Mouse (Mus musculus) liver, embryonic 13.5 days (tissue): Measurements from ENCODE around the gene Ccdc141. TPM values are rescaled to one million over a fixed set of nuclear protein-coding genes. Genes with fewer than 3 reads are reported as not detected.

ENCODE experiments used
- ATAC-seq: fragments of 200-750 bp; cut with Nextera tagmentation; 2 replicates; pipeline ENCODE4 v1.8.0; 2017; ENCODE audit warnings: low read depth, mild to moderate bottlenecking, moderate number of reproducible peaks, moderate library complexity
- DNase-seq: peaks from one replicate; pipeline ENCODE4 v3.0.0; 2022
- H3K27ac ChIP-seq: fragments of 300-500 bp; sonication (generic); 2 replicates; pipeline ENCODE4 v1.5.1; 2015; ENCODE audit warnings: moderate library complexity, mild to moderate bottlenecking, inconsistent platforms
- H3K27me3 ChIP-seq: fragments of 300-500 bp; sonication (generic); 2 replicates; pipeline ENCODE4 v1.6.1; 2015; ENCODE audit warnings: mild to moderate bottlenecking, inconsistent platforms
- H3K36me3 ChIP-seq: fragments of 300-500 bp; sonication (generic); 2 replicates; pipeline ENCODE4 v1.6.1; 2015; ENCODE audit warnings: mild to moderate bottlenecking, inconsistent platforms
- H3K4me1 ChIP-seq: fragments of 300-500 bp; sonication (generic); replicated peaks from 2 replicates; pipeline ENCODE4 v1.6.1; 2015; ENCODE audit warnings: inconsistent platforms
- H3K4me2 ChIP-seq: fragments of 300-500 bp; sonication (generic); 2 replicates; pipeline ENCODE4 v1.6.1; 2015; ENCODE audit warnings: inconsistent platforms, mild to moderate bottlenecking, moderate library complexity
- H3K4me3 ChIP-seq: fragments of 300-500 bp; sonication (generic); replicated peaks from 2 replicates; pipeline ENCODE4 v1.5.1; 2015; ENCODE audit warnings: mild to moderate bottlenecking, inconsistent platforms
- H3K9ac ChIP-seq: fragments of 300-500 bp; sonication (generic); 2 replicates; pipeline ENCODE4 v1.6.1; 2015; ENCODE audit warnings: mild to moderate bottlenecking, inconsistent platforms
- H3K9me3 ChIP-seq: fragments of 300-500 bp; sonication (generic); replicated peaks from 2 replicates; pipeline ENCODE4 v1.6.1; 2016; ENCODE audit warnings: inconsistent platforms
- WGBS: fragments of 180-500 bp; shearing (Covaris S2); methylation state at CpG from one replicate; pipeline ENCODE4 v1.1.7; 2015; ENCODE audit not compliant: insufficient replicate concordance; 5-methylcytosine and 5-hydroxymethylcytosine counted together
- polyA plus RNA-seq: library from polyadenylated mRNA; unstranded; fragments of >200 nt; fragmentation: Nextera tagmentation; extraction: Ambion mirVana; gene quantifications from 2 replicates; pipeline ENCODE4 v1.2.1, GENCODE M21; 2015

The Ccdc141 gene
- polyA plus RNA-seq, 1 experiment from 2014 or later, result 1.0 TPM

DNA sequence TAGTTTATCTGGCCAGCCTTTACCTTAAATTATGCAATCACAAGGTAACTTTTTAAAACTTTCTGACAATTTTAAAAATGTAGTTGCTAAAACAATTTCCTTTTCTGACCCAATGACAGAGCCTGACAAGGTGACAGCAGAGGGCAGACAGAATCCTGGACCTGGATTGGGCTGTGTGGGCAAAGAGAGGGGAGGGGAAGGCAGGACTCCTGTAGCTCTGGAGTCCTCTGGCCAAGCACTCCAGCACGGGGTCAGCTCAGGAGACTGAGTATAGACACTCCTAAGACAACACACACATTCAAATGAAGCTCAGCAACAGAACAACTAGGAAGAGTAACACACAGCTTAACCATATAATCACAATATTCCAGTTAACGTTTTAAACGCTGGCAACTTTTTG is 19.9 kb upstream of the Ccdc141 start:
- H3K9ac ChIP-seq, result no peak overlapping the region
- WGBS, result 71% methylated on average over 3 of the region's 3 CpGs

DNA sequence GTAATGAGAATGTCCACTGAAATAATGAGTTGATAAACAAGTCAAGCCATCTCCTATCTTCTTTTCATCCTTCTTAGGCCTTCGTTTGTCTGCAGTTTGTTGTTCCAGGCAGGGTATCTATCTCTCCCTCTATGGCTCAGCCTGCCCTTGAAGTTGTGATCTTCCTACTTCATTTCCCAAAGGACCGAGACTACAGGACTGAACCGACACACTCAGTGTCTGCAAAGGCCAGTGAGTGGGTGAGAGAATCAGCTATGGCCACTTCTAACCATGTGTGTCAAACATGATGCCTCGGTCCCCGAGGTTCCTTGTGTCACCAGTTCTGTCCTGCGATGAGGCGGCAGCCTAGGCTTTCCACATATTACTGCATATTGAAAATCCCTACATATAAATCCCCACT is 19.2 kb upstream of the Ccdc141 start:
- H3K27ac ChIP-seq, result no peak overlapping the region
- ATAC-seq, result no peak
- no peak overlapping the region for H3K9ac ChIP-seq
- no peak overlapping the region for H3K4me3 ChIP-seq
- no peak overlapping the region for H3K4me2 ChIP-seq
- H3K36me3 ChIP-seq, result no peaks in the 10 kb centered on the region
- no peak for DNase-seq
- no peaks in the 10 kb centered on the region for H3K4me1 ChIP-seq
- H3K9me3 ChIP-seq, result no peaks in the 10 kb centered on the region
- no peaks in the 10 kb centered on the region for H3K27me3 ChIP-seq
- whole genome bisulfite sequencing, result 79% methylated on average over 7 of the region's 7 CpGs

More for the DNA sequence above, 19.9 kb upstream of the Ccdc141 start:
- ATAC-seq (no peak), DNase-seq (no peak)
- H3K9me3 ChIP-seq, result no peaks in the 10 kb centered on the region
- no peak overlapping the region for H3K27ac ChIP-seq
- H3K27me3 ChIP-seq, result no peaks in the 10 kb centered on the region
- H3K36me3 ChIP-seq, result no peaks in the 10 kb centered on the region
- no peak overlapping the region for H3K4me3 ChIP-seq
- no peak overlapping the region for H3K4me2 ChIP-seq
- H3K4me1 ChIP-seq, result no peaks in the 10 kb centered on the region

DNA sequence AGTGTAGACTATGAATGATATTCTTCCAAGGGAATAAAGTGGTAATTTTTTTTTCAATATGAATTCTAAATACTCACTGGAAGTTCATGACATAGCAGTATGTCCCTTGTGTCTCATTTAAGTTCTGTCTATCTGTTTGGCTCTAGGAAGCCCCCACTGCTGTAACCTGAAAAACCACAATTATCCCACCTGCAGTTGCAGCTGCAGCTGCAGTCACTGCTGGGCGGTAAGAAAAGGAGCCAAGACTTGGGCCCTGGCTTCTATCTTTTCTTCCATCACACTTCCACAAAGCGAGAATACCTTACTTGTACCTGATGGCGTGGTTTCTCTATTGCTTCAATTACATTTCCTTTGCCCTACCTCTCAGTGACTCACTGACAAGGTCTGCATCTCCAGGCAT is 17.1 kb upstream of the Ccdc141 start:
- Histone ChIP-seq H3K9ac (no peak overlapping the region), H3K9me3 (no peaks in the 10 kb centered on the region), H3K4me1 (no peaks in the 10 kb centered on the region), H3K36me3 (no peaks in the 10 kb centered on the region), H3K4me3 (no peak overlapping the region), H3K27ac (no peak overlapping the region), H3K27me3 (no peaks in the 10 kb centered on the region), H3K4me2 (no peak overlapping the region)
- no peak for ATAC-seq
- 59% methylated on average over 3 of the region's 3 CpGs for WGBS
- DNase-seq, result no peak

GRCm38 (mm10) chr2:77186912-77187311 is 16.5 kb upstream of the Ccdc141 start:
- Histone ChIP-seq H3K4me3 (no peak overlapping the region), H3K9me3 (no peaks in the 10 kb centered on the region), H3K4me2 (no peak overlapping the region), H3K4me1 (no peaks in the 10 kb centered on the region), H3K27me3 (no peaks in the 10 kb centered on the region), H3K36me3 (no peaks in the 10 kb centered on the region), H3K9ac (no peak overlapping the region), H3K27ac (no peak overlapping the region)
- ATAC-seq, result no peak
- DNase-seq, result no peak
- WGBS, result 67% methylated on average over 8 of the region's 8 CpGs

DNA sequence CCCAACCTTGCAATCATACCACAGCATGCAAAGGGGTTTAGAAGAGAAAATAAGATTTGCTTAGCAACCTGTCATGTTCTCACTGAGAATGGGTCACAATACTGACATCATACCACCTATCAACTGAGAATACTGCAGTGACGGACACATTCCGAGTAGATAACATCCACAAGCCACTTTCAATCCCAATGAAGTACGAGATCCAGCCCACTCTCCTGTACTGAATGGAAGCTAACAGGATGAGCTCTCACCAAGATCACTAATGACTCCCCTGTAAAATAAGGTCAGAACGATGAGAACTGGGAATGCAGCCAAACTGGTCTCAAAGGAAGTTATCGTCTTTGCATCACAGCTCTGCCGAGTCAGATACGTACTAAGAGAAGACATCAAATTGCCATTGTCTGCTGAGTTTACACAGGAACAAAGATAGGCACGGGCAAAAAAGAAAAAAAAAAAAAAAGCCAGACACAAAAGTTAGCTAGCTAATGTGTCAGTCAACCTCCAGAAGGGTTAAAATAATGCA is 13.7 kb upstream of the Ccdc141 start:
- Histone ChIP-seq H3K36me3 (no peaks in the 10 kb centered on the region), H3K27me3 (no peaks in the 10 kb centered on the region), H3K9me3 (no peaks in the 10 kb centered on the region), H3K4me2 (no peak overlapping the region), H3K27ac (no peak overlapping the region), H3K4me3 (no peak overlapping the region), H3K4me1 (peaks cover 5% of the 10 kb centered on the region), H3K9ac (no peak overlapping the region)
- ATAC-seq, result no peak
- DNase-seq, result no peak
- WGBS, result 70% methylated on average over 8 of the region's 8 CpGs

DNA sequence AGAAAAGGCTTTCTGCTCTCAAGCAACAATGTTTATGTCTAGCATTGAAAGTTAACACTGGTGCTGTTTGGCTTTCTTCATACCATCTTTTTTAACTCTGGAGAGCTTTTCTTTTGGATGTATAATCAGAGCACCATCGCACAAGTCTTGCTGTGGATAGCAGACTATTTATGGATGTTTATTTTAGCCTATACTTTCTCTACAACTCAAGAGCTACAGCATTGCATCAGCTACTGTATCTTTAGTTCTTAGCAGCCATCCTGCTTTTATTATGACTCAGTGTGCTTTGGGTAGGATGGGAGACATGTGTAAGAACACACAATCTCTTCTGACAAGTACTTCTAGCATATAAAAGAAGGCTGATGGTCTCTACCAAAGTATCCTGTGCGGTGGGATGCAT is 13.2 kb upstream of the Ccdc141 start:
- Histone ChIP-seq H3K36me3 (no peaks in the 10 kb centered on the region), H3K27me3 (no peaks in the 10 kb centered on the region), H3K4me3 (no peak overlapping the region), H3K4me1 (peaks cover 10% of the 10 kb centered on the region), H3K4me2 (no peak overlapping the region), H3K9ac (no peak overlapping the region), H3K27ac (no peak overlapping the region), H3K9me3 (no peaks in the 10 kb centered on the region)
- DNase-seq (no peak), ATAC-seq (no peak)
- 74% methylated on average over 2 of the region's 2 CpGs for WGBS

DNA sequence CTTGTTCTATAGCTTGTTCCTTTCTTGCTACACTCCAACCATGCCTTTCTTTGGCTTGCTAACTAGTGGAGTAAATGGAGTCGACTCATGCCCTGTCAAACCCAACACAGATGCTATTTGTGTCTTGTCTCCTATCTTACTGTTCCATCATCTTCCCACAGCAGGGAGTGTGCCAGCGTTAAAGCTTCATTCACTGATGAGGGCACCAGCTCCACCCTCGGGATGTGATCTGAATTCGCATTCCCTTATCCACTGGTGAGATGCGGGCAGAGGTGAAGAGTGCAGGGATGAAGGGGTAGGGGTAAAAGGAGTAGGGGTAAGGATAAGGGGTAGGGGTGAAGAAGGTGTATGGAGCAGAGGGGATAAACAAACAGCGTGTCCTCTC is 12.6 kb upstream of the Ccdc141 start:
- Histone ChIP-seq H3K9me3 (no peaks in the 10 kb centered on the region), H3K9ac (no peak overlapping the region), H3K36me3 (no peaks in the 10 kb centered on the region), H3K4me2 (no peak overlapping the region), H3K27me3 (no peaks in the 10 kb centered on the region), H3K4me3 (no peak overlapping the region), H3K4me1 (peaks cover 16% of the 10 kb centered on the region), H3K27ac (no peak overlapping the region)
- WGBS, result 55% methylated on average over 6 of the region's 6 CpGs
- ATAC-seq (no peak), DNase-seq (no peak)

DNA sequence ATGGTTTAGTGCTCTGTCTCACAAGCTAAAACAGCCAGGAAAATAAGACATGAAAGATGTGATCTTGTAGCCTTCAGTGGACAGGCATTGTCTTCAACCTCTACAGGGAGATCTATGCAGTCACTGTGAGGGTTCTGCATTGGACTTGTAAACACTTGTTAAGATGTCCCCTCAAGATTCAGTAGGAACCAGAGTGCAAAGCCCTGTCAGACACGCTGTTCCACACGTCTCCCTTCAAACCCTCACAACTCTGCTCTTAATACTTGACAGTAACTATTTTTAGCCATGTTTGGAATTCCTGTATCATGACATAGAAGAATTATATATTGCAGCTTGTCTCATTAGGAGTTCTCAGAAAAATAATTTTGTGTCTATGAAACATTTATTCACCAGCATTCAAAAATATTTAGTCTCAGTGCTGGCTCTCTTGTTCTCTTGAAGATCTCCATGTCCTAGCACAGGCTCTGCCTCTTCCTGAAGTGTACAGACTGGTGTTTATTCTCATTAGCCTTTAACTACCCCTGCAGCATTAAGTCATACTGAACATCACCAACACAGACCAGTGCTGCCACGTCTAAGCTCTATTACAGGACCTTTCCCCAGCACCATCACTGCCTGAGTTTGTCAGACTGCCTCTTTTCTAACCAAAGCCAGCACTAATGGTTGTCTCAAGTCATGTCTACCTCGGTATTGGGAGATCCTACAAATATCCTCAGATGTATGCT is 12.0 kb upstream of the Ccdc141 start:
- no peak for ATAC-seq

GRCm38 (mm10) chr2:77177472-77177871 is 7.0 kb upstream of the Ccdc141 start:
- ATAC-seq, result peak; percentile 93
- WGBS, result 29% methylated on average over 2 of the region's 2 CpGs
- DNase-seq, result peak; percentile 78
- peak overlapping the region; percentile 50 for H3K4me2 ChIP-seq
- no peaks in the 10 kb centered on the region for H3K36me3 ChIP-seq
- no peaks in the 10 kb centered on the region for H3K27me3 ChIP-seq
- H3K4me1 ChIP-seq, result peaks cover 54% of the 10 kb centered on the region
- peak overlapping the region; percentile 36 for H3K9ac ChIP-seq
- H3K27ac ChIP-seq, result peak overlapping the region; percentile 81
- no peaks in the 10 kb centered on the region for H3K9me3 ChIP-seq
- no peak overlapping the region for H3K4me3 ChIP-seq

More for the DNA sequence above, 12.0 kb upstream of the Ccdc141 start:
- WGBS, result 54% methylated on average over 4 of the region's 4 CpGs
- Histone ChIP-seq H3K4me1 (peaks cover 22% of the 10 kb centered on the region), H3K27ac (no peak overlapping the region), H3K36me3 (no peaks in the 10 kb centered on the region), H3K4me3 (no peak overlapping the region), H3K9ac (no peak overlapping the region), H3K27me3 (no peaks in the 10 kb centered on the region), H3K9me3 (no peaks in the 10 kb centered on the region), H3K4me2 (no peak overlapping the region)
- no peak for DNase-seq

DNA sequence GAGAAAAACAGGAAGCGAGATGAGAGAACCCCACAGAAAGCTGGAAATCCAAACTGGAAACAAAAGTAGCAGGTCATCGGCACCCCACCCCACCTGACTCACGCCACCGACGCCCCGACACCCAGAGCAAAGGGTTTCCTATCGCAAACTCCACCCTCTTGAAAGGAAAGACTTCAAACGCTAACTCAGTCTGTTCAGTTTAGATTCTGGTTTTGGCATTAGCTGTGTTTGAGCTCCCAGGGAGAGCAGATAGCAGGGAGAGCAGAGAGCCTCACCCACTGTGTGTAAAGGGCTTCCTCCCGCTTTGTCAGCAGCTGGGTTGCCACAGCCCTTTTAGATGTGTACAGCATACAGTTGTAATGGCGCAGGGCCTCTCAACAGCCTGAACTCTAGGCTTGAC is 6.0 kb upstream of the Ccdc141 start:
- Histone ChIP-seq H3K9me3 (no peaks in the 10 kb centered on the region), H3K27ac (peak overlapping the region; percentile 81), H3K4me1 (peaks cover 65% of the 10 kb centered on the region), H3K27me3 (0 out of 2 replicates have a peak, but pooled peaks cover 2% of the 10 kb centered on the region), H3K9ac (0 out of 2 replicates have a peak overlapping the region, but pooled peaks have one; percentile 36), H3K4me3 (peak overlapping the region; percentile 18; the same call in 1 of the 2 replicates), H3K36me3 (no peaks in the 10 kb centered on the region), H3K4me2 (peak overlapping the region; percentile 50)
- ATAC-seq, result peak; percentile 84
- 9% methylated on average over 10 of the region's 10 CpGs for WGBS
- peak; percentile 78 for DNase-seq

DNA sequence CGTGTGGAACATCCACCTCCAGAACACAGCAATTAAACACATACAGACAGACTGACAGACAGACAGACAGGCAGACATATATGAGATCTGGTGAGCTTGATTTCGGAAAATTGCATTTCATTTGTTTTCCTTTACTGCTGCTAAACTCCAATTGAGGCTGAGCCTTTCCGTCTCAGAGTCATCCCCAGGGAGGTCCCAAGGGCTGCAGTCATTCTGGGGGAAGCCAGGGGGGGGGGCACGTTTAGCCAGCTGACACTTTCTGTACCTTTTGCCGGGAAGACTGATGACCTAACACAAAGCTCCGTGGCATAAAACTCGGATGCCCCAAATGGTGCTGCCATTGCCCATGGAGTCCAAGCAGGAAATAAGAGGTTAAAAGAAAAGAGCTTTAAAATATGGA is 5.0 kb upstream of the Ccdc141 start:
- Histone ChIP-seq H3K4me3 (no peak overlapping the region), H3K4me1 (peaks cover 75% of the 10 kb centered on the region), H3K36me3 (no peaks in the 10 kb centered on the region), H3K4me2 (no peak overlapping the region), H3K9me3 (no peaks in the 10 kb centered on the region), H3K27ac (no peak overlapping the region), H3K9ac (no peak overlapping the region), H3K27me3 (0 out of 2 replicates have a peak, but pooled peaks cover 4% of the 10 kb centered on the region)
- ATAC-seq (no peak), DNase-seq (no peak)
- 58% methylated on average over 7 of the region's 7 CpGs for WGBS

GRCm38 (mm10) chr2:77174313-77174712 is 3.9 kb upstream of the Ccdc141 start:
- Histone ChIP-seq H3K4me3 (no peak overlapping the region), H3K27ac (no peak overlapping the region), H3K4me2 (no peak overlapping the region), H3K9ac (no peak overlapping the region), H3K36me3 (no peaks in the 10 kb centered on the region), H3K9me3 (no peaks in the 10 kb centered on the region), H3K4me1 (peaks cover 79% of the 10 kb centered on the region), H3K27me3 (0 out of 2 replicates have a peak, but pooled peaks cover 4% of the 10 kb centered on the region)
- DNase-seq (no peak), ATAC-seq (no peak)
- 65% methylated on average over 2 of the region's 2 CpGs for WGBS
